Mouse (Mus musculus) heart, embryonic 11.5 days (tissue): ENCODE measurements around the gene Frmd8. TPM values are rescaled to one million over a fixed set of nuclear protein-coding genes. Genes with fewer than 3 reads are reported as not detected.

Experiments used
- ATAC-seq: fragments of 200-750 bp; cut with Nextera tagmentation; replicated peaks from 2 replicates; pipeline ENCODE4 v1.8.0; 2017; ENCODE audit warnings: moderate library complexity; ENCODE audit not compliant: insufficient number of reproducible peaks, low FRiP score, low TSS enrichment
- H3K27ac ChIP-seq: fragments of 300-500 bp; sonication (generic); 2 replicates; pipeline ENCODE4 v1.5.1; 2014; ENCODE audit warnings: mild to moderate bottlenecking, low read depth, low read length
- H3K27me3 ChIP-seq: fragments of 300-500 bp; sonication (generic); 2 replicates; pipeline ENCODE4 v1.6.1; 2014; ENCODE audit warnings: mild to moderate bottlenecking, low read length, mixed read lengths; ENCODE audit not compliant: control insufficient read depth, insufficient read depth
- H3K36me3 ChIP-seq: fragments of 300-500 bp; sonication (generic); 2 replicates; pipeline ENCODE4 v1.6.1; 2014; ENCODE audit warnings: mild to moderate bottlenecking, low read length, moderate library complexity, mixed read lengths; ENCODE audit not compliant: control insufficient read depth, insufficient read depth
- H3K4me1 ChIP-seq: fragments of 300-500 bp; sonication (generic); 2 replicates; pipeline ENCODE4 v1.6.1; 2014; ENCODE audit warnings: low read length; ENCODE audit not compliant: control insufficient read depth, insufficient read depth
- H3K4me2 ChIP-seq: fragments of 300-500 bp; sonication (generic); 2 replicates; pipeline ENCODE4 v1.6.1; 2014; ENCODE audit warnings: mild to moderate bottlenecking, moderate library complexity
- H3K4me3 ChIP-seq: fragments of 300-500 bp; sonication (generic); 2 replicates; pipeline ENCODE4 v1.5.1; 2014; ENCODE audit warnings: low read depth, low read length
- H3K9ac ChIP-seq: fragments of 300-500 bp; sonication (generic); 2 replicates; pipeline ENCODE4 v1.6.1; 2014; ENCODE audit warnings: mild to moderate bottlenecking, low read depth, low read length, moderate library complexity
- H3K9me3 ChIP-seq: fragments of 300-500 bp; sonication (generic); replicated peaks from 2 replicates; pipeline ENCODE4 v1.6.1; 2016; ENCODE audit warnings: low read length; ENCODE audit not compliant: control insufficient read depth
- WGBS: fragments of 180-500 bp; shearing (Covaris S2); extraction: QIAGEN DNeasy Blood & Tissue Kit; methylation state at CpG from one replicate; pipeline ENCODE4 v1.1.7; 2014; ENCODE audit not compliant: insufficient replicate concordance; 5-methylcytosine and 5-hydroxymethylcytosine counted together
- polyA plus RNA-seq: library from polyadenylated mRNA; unstranded; fragments of >200 nt; fragmentation: Nextera tagmentation; extraction: Ambion mirVana; gene quantifications from 2 replicates; pipeline ENCODE4 v1.2.1, GENCODE M21; 2014

Gene Frmd8
- polyA plus RNA-seq, 1 experiment from 2014 or later: 15.4 TPM

DNA sequence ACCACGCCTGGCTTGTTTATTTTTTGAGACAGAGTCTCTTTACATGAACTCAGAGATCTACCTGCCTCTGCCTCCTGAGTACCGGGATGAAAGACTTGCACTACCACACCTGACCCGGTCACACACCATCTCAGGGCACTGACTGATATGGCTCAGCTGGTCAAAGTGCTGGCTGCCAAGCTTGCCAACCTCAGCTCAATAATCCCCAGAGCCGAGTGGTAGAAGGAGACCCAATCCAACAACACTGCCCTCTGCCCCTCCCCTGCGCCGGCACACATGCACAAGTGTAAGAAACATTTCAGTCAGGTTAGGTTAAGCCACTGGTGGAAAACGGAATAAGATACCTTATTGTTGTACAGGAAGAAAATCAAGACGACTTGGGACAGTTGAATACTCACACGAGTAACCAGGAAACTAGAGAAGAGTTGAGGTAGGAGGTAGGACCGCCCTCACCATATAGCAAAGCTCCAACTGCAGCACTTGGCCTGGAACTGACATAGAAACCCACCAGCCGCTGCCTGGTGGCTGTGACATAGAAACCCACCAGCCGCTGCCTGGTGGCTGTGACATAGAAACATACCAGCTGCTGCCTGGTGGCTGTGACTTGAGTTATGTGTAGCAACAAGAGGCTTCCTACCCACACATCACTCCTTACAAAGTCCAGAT is 40.7 kb downstream of the Frmd8 start:
- 83% methylated on average over 12 of the region's 12 CpGs for WGBS
- Histone ChIP-seq H3K4me1 (peaks cover 4% of the 10 kb centered on the region; the same call in 1 of the 2 replicates), H3K4me3 (no peak overlapping the region), H3K27ac (no peak overlapping the region), H3K36me3 (no peaks in the 10 kb centered on the region), H3K27me3 (no peaks in the 10 kb centered on the region), H3K9ac (no peak overlapping the region), H3K9me3 (no peaks in the 10 kb centered on the region), H3K4me2 (no peak overlapping the region)
- no peak for ATAC-seq

- H3K36me3 ChIP-seq: no peaks in the 10 kb centered on the region
- H3K4me2 ChIP-seq: no peak overlapping the region
Observed at GRCm38 (mm10) chr19:5833287-5834100, 41.6 kb downstream of the Frmd8 start.

GRCm38 (mm10) chr19:5832326-5832725 is 42.7 kb downstream of the Frmd8 start:
- ATAC-seq: no peak
- Histone ChIP-seq H3K27ac (no peak overlapping the region), H3K36me3 (no peaks in the 10 kb centered on the region), H3K4me2 (no peak overlapping the region), H3K9ac (no peak overlapping the region), H3K4me1 (peaks cover 8% of the 10 kb centered on the region), H3K4me3 (no peak overlapping the region), H3K27me3 (no peaks in the 10 kb centered on the region), H3K9me3 (no peaks in the 10 kb centered on the region)
- whole genome bisulfite sequencing: 56% methylated on average over 6 of the region's 6 CpGs

More at GRCm38 (mm10) chr19:5833287-5834100, 41.6 kb downstream of the Frmd8 start:
- H3K27ac ChIP-seq: no peak overlapping the region
- no peak overlapping the region for H3K9ac ChIP-seq
- no peak for ATAC-seq
- no peaks in the 10 kb centered on the region for H3K9me3 ChIP-seq
- H3K4me1 ChIP-seq: peaks cover 4% of the 10 kb centered on the region; the same call in 1 of the 2 replicates
- WGBS: 90% methylated on average over 10 of the region's 10 CpGs
- no peak overlapping the region for H3K4me3 ChIP-seq
- no peaks in the 10 kb centered on the region for H3K27me3 ChIP-seq

DNA sequence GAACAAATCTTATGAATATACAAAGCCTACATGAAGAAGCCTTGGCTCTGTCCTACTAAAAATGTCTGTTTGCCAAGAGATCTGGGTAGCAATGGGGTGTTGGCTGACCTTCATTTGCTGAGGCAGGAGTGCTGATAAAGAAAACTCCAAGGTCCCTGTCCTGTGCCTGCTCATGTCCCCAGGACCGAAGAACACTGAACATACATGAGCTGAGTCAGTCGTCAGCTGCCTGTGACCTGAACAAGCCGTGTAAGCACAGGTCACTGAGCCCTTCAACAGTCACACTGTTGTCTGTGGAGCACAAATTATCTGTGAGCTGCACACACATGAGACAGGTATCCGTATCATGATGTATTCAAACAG is 43.1 kb downstream of the Frmd8 start:
- WGBS: 88% methylated on average over 4 of the region's 4 CpGs
- peaks cover 9% of the 10 kb centered on the region for H3K4me1 ChIP-seq
- H3K27ac ChIP-seq: no peak overlapping the region
- H3K36me3 ChIP-seq: no peaks in the 10 kb centered on the region
- no peaks in the 10 kb centered on the region for H3K9me3 ChIP-seq
- no peak overlapping the region for H3K9ac ChIP-seq
- H3K27me3 ChIP-seq: no peaks in the 10 kb centered on the region
- H3K4me2 ChIP-seq: no peak overlapping the region
- no peak overlapping the region for H3K4me3 ChIP-seq
- no peak for ATAC-seq

DNA sequence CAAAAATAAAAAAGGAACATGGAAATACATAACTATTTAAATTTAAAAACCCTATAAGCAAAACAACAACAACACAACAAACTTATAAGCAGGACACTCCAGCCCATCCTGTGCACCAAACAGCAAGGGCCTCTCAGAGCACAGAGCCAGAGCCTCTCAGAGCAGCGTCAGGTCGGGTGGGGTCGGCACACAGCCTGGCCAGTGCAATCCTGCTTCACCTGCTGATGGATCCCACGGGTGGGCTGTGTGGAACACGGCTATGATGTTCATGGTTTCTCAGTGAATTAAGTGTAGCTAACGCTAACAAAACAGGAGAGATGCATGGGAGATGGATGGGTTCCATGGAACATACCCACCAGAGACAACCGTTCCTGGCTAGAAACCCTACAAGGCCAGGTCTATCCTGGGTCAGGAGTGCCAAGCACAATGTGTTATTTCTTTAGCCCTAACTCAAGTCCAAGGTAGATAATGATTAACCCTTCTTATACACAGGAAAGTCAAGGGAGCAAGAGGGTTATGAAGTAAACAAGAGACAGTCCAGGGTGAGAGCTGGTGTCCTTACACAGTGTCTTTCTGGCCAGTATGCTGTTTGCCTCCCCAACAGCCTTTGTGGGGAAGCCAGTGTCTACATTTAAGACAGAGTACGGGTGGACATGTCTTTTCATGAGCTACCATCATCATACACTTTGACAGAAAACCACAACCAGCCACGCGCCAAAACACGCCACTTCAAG is 43.7 kb downstream of the Frmd8 start:
- Histone ChIP-seq H3K27me3 (no peaks in the 10 kb centered on the region), H3K4me3 (no peak overlapping the region), H3K9ac (no peak overlapping the region), H3K9me3 (no peaks in the 10 kb centered on the region), H3K4me2 (no peak overlapping the region), H3K4me1 (peaks cover 12% of the 10 kb centered on the region), H3K27ac (no peak overlapping the region), H3K36me3 (no peaks in the 10 kb centered on the region)
- no peak for ATAC-seq
- 83% methylated on average over 11 of the region's 11 CpGs for WGBS

- H3K9me3 ChIP-seq: no peaks in the 10 kb centered on the region
- H3K27ac ChIP-seq: no peak overlapping the region
- 87% methylated on average over 7 of the region's 7 CpGs for WGBS
- no peak overlapping the region for H3K4me3 ChIP-seq
- H3K9ac ChIP-seq: no peak overlapping the region
- no peak for ATAC-seq
- no peaks in the 10 kb centered on the region for H3K27me3 ChIP-seq
- no peak overlapping the region for H3K4me2 ChIP-seq
- no peaks in the 10 kb centered on the region for H3K36me3 ChIP-seq
- peaks cover 15% of the 10 kb centered on the region for H3K4me1 ChIP-seq
Observed at GRCm38 (mm10) chr19:5830776-5831175, 44.3 kb downstream of the Frmd8 start.

DNA sequence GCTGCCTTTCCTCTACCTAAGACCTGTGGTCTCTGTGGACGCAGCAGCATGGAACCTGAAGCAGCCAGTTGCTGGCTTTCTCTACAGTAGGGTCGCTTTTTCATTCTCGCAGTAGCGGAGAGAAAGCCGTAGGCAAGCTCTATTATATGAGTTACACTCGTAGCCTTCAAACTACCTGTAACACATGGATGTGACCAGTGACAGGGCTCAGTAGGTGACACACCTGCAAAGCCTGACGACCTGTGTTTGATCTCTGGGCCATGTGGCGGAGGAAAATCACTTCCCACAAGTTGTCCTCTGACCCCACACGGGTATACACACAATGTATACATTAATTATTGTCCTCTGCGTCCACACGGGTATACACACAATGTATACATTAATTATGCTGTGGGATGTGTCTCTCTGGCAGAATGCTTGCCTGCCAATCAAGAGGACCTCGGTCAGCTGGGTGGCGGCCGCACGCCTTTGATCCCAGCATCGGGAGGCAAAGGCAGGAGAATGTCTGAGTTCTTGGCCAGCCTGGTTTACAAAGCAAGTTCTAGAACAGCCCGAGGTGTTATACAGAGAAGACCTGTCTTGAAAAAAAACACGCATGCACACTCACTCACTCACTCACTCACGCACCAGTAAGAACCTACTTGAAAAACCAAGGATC is 45.0 kb downstream of the Frmd8 start:
- no peak for ATAC-seq

DNA sequence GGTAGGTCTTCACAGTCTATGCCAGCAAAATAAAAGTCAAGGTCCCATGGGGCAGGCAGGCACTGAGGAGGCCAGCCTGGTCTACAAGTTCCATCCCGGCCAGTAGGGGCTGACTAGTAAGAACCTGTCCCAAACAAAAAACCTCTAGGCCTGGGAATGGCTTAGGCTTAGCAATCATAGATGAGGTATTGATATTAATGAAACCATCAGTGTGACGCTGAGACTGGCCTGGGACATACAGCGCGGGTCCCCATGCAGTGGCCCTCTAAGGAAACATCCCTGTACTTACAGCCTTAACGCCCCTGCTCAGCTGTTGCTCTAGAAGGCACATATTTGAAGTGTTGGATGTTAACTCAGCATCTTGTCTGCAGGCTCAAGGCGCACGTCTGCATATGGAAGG is 46.2 kb downstream of the Frmd8 start:
- Histone ChIP-seq H3K9me3 (no peaks in the 10 kb centered on the region), H3K9ac (no peak overlapping the region), H3K4me2 (no peak overlapping the region), H3K4me3 (no peak overlapping the region), H3K4me1 (peaks cover 21% of the 10 kb centered on the region), H3K36me3 (no peaks in the 10 kb centered on the region), H3K27ac (no peak overlapping the region), H3K27me3 (no peaks in the 10 kb centered on the region)
- 88% methylated on average over 7 of the region's 7 CpGs for whole genome bisulfite sequencing
- no peak for ATAC-seq

More for the DNA sequence above, 45.0 kb downstream of the Frmd8 start:
- Histone ChIP-seq H3K9ac (no peak overlapping the region), H3K4me2 (no peak overlapping the region), H3K9me3 (no peaks in the 10 kb centered on the region), H3K27ac (no peak overlapping the region), H3K4me3 (no peak overlapping the region), H3K27me3 (no peaks in the 10 kb centered on the region), H3K4me1 (peaks cover 15% of the 10 kb centered on the region), H3K36me3 (no peaks in the 10 kb centered on the region)
- 84% methylated on average over 19 of the region's 19 CpGs for WGBS
